Mouse (Mus musculus): Measurements from ENCODE around the gene Zbtb20.

- TF ChIP-seq POLR2A (IDR thresholded peaks at IDR 0.05; ENCODE audit: insufficient read depth, low read depth, low read length) = no peak
- no peak for TF ChIP-seq CTCF (IDR thresholded peaks at IDR 0.05)
- TF ChIP-seq EP300 (IDR thresholded peaks at IDR 0.05; ENCODE audit: insufficient read depth, low read depth, low read length) = no peak
These were observed 484.4 kb downstream of the Zbtb20 start for GRCm38 (mm10) chr16:43360112-43360511.

Data from heart, adult 2 months (tissue).